1 mouse cellular context compared by ENCODE assay signal in the genomic region with DNA sequence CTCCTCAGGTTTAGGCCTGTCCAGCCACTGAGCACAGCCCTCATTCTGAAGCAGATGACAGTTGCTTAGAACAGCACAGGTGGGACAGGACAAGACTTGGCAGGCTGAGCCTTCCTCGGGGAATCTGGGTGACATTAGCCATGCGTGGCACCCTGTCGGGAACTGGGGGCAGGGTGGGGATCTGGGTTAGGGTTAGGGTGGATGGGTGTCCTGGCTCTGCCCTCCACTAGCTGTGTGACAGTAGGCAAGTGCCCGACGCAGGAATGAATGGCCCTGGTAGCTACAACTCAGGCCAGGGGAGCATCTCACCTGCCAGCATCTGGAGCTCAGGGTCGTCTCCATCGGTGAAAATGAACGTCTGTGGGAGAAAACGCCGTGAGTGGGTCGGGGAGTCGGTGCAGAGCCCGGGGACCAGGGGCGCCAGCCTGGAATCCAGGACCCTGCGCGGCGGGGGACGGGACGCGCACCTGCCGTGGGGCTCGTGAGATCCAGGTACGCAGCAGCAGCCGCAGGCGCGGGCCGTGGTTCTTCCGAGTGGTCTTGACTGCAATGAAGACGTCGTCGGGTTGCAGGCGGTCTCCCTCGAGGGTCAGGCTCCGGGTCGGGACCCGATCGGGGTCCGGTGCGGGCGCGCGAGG.
TF ChIP-seq lines count a peak whose summit lies in the region.

No protein-coding gene starts in this region.

TF ChIP-seq in C2C12, 6 proteins besides CTCF, POLR2A, EP300 and RAD21:
- TF ChIP-seq CEBPB (IDR thresholded peaks at IDR 0.05; ENCODE audit: low read depth) (no peak), MAX (IDR thresholded peaks at IDR 0.05) (no peak), USF1 (IDR thresholded peaks at IDR 0.05; ENCODE audit: low read depth) (no peak), FOSL1 (IDR thresholded peaks at IDR 0.05; ENCODE audit: insufficient read depth, low read length, poor library complexity, severe bottlenecking) (no peak), MYOG (IDR thresholded peaks at IDR 0.05; ENCODE audit: control insufficient read depth, extremely low read depth, insufficient read length) (no peak), MYOD1 (IDR thresholded peaks at IDR 0.05; ENCODE audit: control insufficient read depth, insufficient read length, low read depth) (no peak)
